Comparison of ENCODE assay signal across 17 mouse cellular contexts in genomic region chr4:57832318-57832717, GRCm38 (mm10).
DNase-seq lines count a peak whose midpoint lies in the region; ATAC-seq and TF ChIP-seq lines count a peak whose summit lies in the region.
"Had no signal": no experiment of that assay in that cellular context is flagged by ENCODE, and none has a peak within 500 bp of the region (broad histone marks: within the 10 kb centered on the region; RNA-seq: fewer than 3 reads in every experiment).

No protein-coding gene starts in this region.

- no peak overlapping the region for H3K4me2 ChIP-seq in heart, embryonic 16.5 days (ENCODE audit: low read depth, low read length)
- H3K4me2 ChIP-seq in heart, embryonic 11.5 days, result no peak overlapping the region
- no peak overlapping the region for H3K4me2 ChIP-seq in forebrain, postnatal 0 days (ENCODE audit: low read depth)
- no peak overlapping the region for H3K4me2 ChIP-seq in forebrain, embryonic 16.5 days (ENCODE audit: low read length)
- H3K4me2 ChIP-seq: midbrain, embryonic 13.5 days had no signal

- ATAC-seq in heart, embryonic 16.5 days (replicated peaks; ENCODE audit: extremely low read depth, insufficient read depth, low FRiP score), result 0 out of 2 replicates have a peak, but pooled peaks have one; percentile 19
- ATAC-seq in heart, embryonic 11.5 days (replicated peaks; ENCODE audit: insufficient number of reproducible peaks, low FRiP score, low TSS enrichment), result no peak
- peak; percentile 52 for ATAC-seq in activated CD4-positive, CD25-positive, alpha-beta regulatory T cell, adult 4 months
- ATAC-seq in neutrophil, adult 5-6 weeks (ENCODE audit: extremely low read depth, insufficient number of reproducible peaks, low FRiP score, poor library complexity, severe bottlenecking), result peak; percentile 31; the same call in 1 of the 2 replicates
- no peak for ATAC-seq in forebrain, postnatal 0 days
- ATAC-seq in forebrain, embryonic 16.5 days, result no peak

- no peak overlapping the region for H3K9ac ChIP-seq in heart, embryonic 16.5 days (ENCODE audit: low read length)
- no peak overlapping the region for H3K9ac ChIP-seq in heart, embryonic 11.5 days (ENCODE audit: low read depth, low read length)
- no peak overlapping the region for H3K9ac ChIP-seq in forebrain, postnatal 0 days
- no peak overlapping the region for H3K9ac ChIP-seq in forebrain, embryonic 16.5 days (replicated peaks; ENCODE audit: low read depth, low read length)
- H3K9ac ChIP-seq: midbrain, embryonic 13.5 days had no signal

- H3K27ac ChIP-seq in heart, embryonic 16.5 days (ENCODE audit: low read length), result peak overlapping the region; percentile 42; the same call in 1 of the 2 replicates
- no peak overlapping the region for H3K27ac ChIP-seq in heart, embryonic 11.5 days (ENCODE audit: low read depth, low read length)
- H3K27ac ChIP-seq in forebrain, postnatal 0 days (ENCODE audit: low read depth, low read length), result no peak overlapping the region
- no peak overlapping the region for H3K27ac ChIP-seq in forebrain, embryonic 16.5 days (ENCODE audit: low read length)
- H3K27ac ChIP-seq: embryonic facial prominence, embryonic 10.5 days; midbrain, embryonic 13.5 days had no signal

- peak; percentile 71 for DNase-seq in A20 (ENCODE audit: low read depth, low spot score)
- no peak for DNase-seq in forebrain, postnatal 0 days
- DNase-seq in right cerebral cortex, postnatal 4 days, result no peak
- DNase-seq: cerebellum, adult 9-11 months; gastrocnemius, postnatal 10 days; kidney, adult 18-20 months; liver; lung, postnatal 10 days; right cerebral cortex, postnatal 14 days had no signal

- TF ChIP-seq CTCF in forebrain, postnatal 0 days (IDR thresholded peaks at IDR 0.05; ENCODE audit: low read depth), result no peak

- peaks cover 62% of the 10 kb centered on the region for H3K4me1 ChIP-seq in heart, embryonic 16.5 days (ENCODE audit: control insufficient read depth, insufficient read depth, low read length)
- H3K4me1 ChIP-seq in heart, embryonic 11.5 days (ENCODE audit: control insufficient read depth, insufficient read depth, low read length), result peaks cover 63% of the 10 kb centered on the region
- peaks cover 8% of the 10 kb centered on the region; the same call in 1 of the 2 replicates for H3K4me1 ChIP-seq in forebrain, postnatal 0 days (ENCODE audit: insufficient read depth)
- no peaks in the 10 kb centered on the region; the same call in 1 of the 2 replicates for H3K4me1 ChIP-seq in forebrain, embryonic 16.5 days (replicated peaks; ENCODE audit: control insufficient read depth, insufficient read depth, low read length)

- H3K27me3 ChIP-seq in heart, embryonic 16.5 days (ENCODE audit: control insufficient read depth, insufficient read depth, low read length), result no peaks in the 10 kb centered on the region
- H3K27me3 ChIP-seq in heart, embryonic 11.5 days (ENCODE audit: control insufficient read depth, insufficient read depth, low read length), result no peaks in the 10 kb centered on the region
- H3K27me3 ChIP-seq in forebrain, postnatal 0 days (ENCODE audit: insufficient read depth, low read length), result no peaks in the 10 kb centered on the region
- H3K27me3 ChIP-seq in forebrain, embryonic 16.5 days (replicated peaks; ENCODE audit: control insufficient read depth, insufficient read depth, low read length), result no peaks in the 10 kb centered on the region
- H3K27me3 ChIP-seq: CH12.LX had no signal

- H3K9me3 ChIP-seq in heart, embryonic 16.5 days (replicated peaks; ENCODE audit: control insufficient read depth, low read length), result no peaks in the 10 kb centered on the region
- H3K9me3 ChIP-seq in heart, embryonic 11.5 days (replicated peaks; ENCODE audit: control insufficient read depth, low read length), result no peaks in the 10 kb centered on the region
- H3K9me3 ChIP-seq in forebrain, postnatal 0 days (ENCODE audit: low read length), result no peaks in the 10 kb centered on the region
- no peaks in the 10 kb centered on the region for H3K9me3 ChIP-seq in forebrain, embryonic 16.5 days (ENCODE audit: control insufficient read depth, low read length)
- H3K9me3 ChIP-seq: embryonic facial prominence, embryonic 10.5 days; midbrain, embryonic 13.5 days had no signal

- H3K4me3 ChIP-seq in heart, embryonic 16.5 days (ENCODE audit: low read length), result no peak overlapping the region
- H3K4me3 ChIP-seq in heart, embryonic 11.5 days (ENCODE audit: low read depth, low read length), result no peak overlapping the region
- no peak overlapping the region for H3K4me3 ChIP-seq in forebrain, postnatal 0 days (ENCODE audit: low read depth, low read length)
- H3K4me3 ChIP-seq in forebrain, embryonic 16.5 days (replicated peaks; ENCODE audit: low read length), result no peak overlapping the region
- H3K4me3 ChIP-seq: embryonic facial prominence, embryonic 10.5 days; midbrain, embryonic 13.5 days had no signal

- H3K36me3 ChIP-seq in heart, embryonic 16.5 days (ENCODE audit: control insufficient read depth, insufficient read depth), result no peaks in the 10 kb centered on the region
- H3K36me3 ChIP-seq in heart, embryonic 11.5 days (ENCODE audit: control insufficient read depth, insufficient read depth, low read length), result no peaks in the 10 kb centered on the region
- no peaks in the 10 kb centered on the region for H3K36me3 ChIP-seq in forebrain, postnatal 0 days (ENCODE audit: insufficient read depth)
- no peaks in the 10 kb centered on the region for H3K36me3 ChIP-seq in forebrain, embryonic 16.5 days (ENCODE audit: control insufficient read depth, insufficient read depth)
- H3K36me3 ChIP-seq: embryonic facial prominence, embryonic 10.5 days; midbrain, embryonic 13.5 days had no signal

- WGBS in heart, embryonic 16.5 days, result 49% methylated on average over 7 of the region's 7 CpGs
- 54% methylated on average over 7 of the region's 7 CpGs for WGBS in heart, embryonic 11.5 days (ENCODE audit: insufficient replicate concordance)
- WGBS in forebrain, postnatal 0 days, result 61% methylated on average over 7 of the region's 7 CpGs
- 57% methylated on average over 7 of the region's 7 CpGs for WGBS in forebrain, embryonic 16.5 days

Comparison
In these comparisons a context has a peak if more than half of its experiments do, and no peak if none do; other contexts are left out.
1. ATAC-seq: peak in heart, embryonic 16.5 days (single experiment), activated CD4-positive, CD25-positive, alpha-beta regulatory T cell, adult 4 months (single experiment) and neutrophil, adult 5-6 weeks (single experiment); none in heart, embryonic 11.5 days (single experiment), forebrain, postnatal 0 days (single experiment) and forebrain, embryonic 16.5 days (single experiment).